Mouse (Mus musculus): ENCODE data around the gene Raf1.

Gene Raf1

GRCm38 (mm10) chr6:115610301-115610700 is 66.1 kb downstream of the Raf1 start:
- no peak for DNase-seq

- peak in 1 of 2 experiments; percentile 30 for DNase-seq
These were observed 67.3 kb downstream of the Raf1 start for GRCm38 (mm10) chr6:115609121-115609520.

GRCm38 (mm10) chr6:115607429-115607828 is 69.0 kb downstream of the Raf1 start:
- no peak for DNase-seq

GRCm38 (mm10) chr6:115606461-115606860 is 70.0 kb downstream of the Raf1 start:
- no peak for DNase-seq

- DNase-seq: peak; percentile 52 to 79
These were observed 74.5 kb downstream of the Raf1 start, which contains the start of gene Mkrn2 for GRCm38 (mm10) chr6:115601715-115602523. Gene Mkrn2, plus strand, starts transcription at chr6:115601902.

- DNase-seq: peak; percentile 18 to 21
These were observed 75.1 kb downstream of the Raf1 start for GRCm38 (mm10) chr6:115601322-115601714.

- no peak for DNase-seq
These were observed 80.8 kb downstream of the Raf1 start for GRCm38 (mm10) chr6:115595667-115596066.

GRCm38 (mm10) chr6:115594463-115594862 is 82.0 kb downstream of the Raf1 start:
- no peak for DNase-seq

GRCm38 (mm10) chr6:115593252-115593651 is 83.2 kb downstream of the Raf1 start:
- DNase-seq: no peak

GRCm38 (mm10) chr6:115592458-115592857 is 84.0 kb downstream of the Raf1 start, which contains the start of gene Mkrn2os:
Gene Mkrn2os, minus strand, starts transcription at chr6:115592576.
- peak; percentile 68 to 79 for DNase-seq

- DNase-seq: no peak
These were observed 84.6 kb downstream of the Raf1 start for GRCm38 (mm10) chr6:115591692-115592359.

GRCm38 (mm10) chr6:115586321-115586720 is 90.1 kb downstream of the Raf1 start:
- DNase-seq: no peak

GRCm38 (mm10) chr6:115584176-115584575 is 92.3 kb downstream of the Raf1 start:
- DNase-seq: peak; percentile 37 to 60

- DNase-seq: no peak
These were observed 92.9 kb downstream of the Raf1 start for GRCm38 (mm10) chr6:115583430-115584125.

GRCm38 (mm10) chr6:115582328-115583115 is 93.9 kb downstream of the Raf1 start:
- no peak for DNase-seq

- DNase-seq: no peak
These were observed 95.6 kb downstream of the Raf1 start for GRCm38 (mm10) chr6:115580810-115581209.

GRCm38 (mm10) chr6:115577941-115578340 is 98.5 kb downstream of the Raf1 start:
- DNase-seq: no peak

GRCm38 (mm10) chr6:115577407-115577806 is 99.0 kb downstream of the Raf1 start:
- no peak for DNase-seq

- no peak for DNase-seq
These were observed 102.3 kb downstream of the Raf1 start for GRCm38 (mm10) chr6:115574171-115574570.

Measured in kidney, adult 8-10 months (tissue).